Mouse (Mus musculus): ENCODE data around the gene Smarcd1. TPM values are rescaled to one million over a fixed set of nuclear protein-coding genes. Genes with fewer than 3 reads are reported as not detected.
A peak's percentile ranks its signal among the peaks of the same experiment; 100 is the strongest.

The Smarcd1 gene
- total and polyA plus RNA-seq, 2 experiments from 2014 or later = 16.8 to 35.7 TPM

DNA sequence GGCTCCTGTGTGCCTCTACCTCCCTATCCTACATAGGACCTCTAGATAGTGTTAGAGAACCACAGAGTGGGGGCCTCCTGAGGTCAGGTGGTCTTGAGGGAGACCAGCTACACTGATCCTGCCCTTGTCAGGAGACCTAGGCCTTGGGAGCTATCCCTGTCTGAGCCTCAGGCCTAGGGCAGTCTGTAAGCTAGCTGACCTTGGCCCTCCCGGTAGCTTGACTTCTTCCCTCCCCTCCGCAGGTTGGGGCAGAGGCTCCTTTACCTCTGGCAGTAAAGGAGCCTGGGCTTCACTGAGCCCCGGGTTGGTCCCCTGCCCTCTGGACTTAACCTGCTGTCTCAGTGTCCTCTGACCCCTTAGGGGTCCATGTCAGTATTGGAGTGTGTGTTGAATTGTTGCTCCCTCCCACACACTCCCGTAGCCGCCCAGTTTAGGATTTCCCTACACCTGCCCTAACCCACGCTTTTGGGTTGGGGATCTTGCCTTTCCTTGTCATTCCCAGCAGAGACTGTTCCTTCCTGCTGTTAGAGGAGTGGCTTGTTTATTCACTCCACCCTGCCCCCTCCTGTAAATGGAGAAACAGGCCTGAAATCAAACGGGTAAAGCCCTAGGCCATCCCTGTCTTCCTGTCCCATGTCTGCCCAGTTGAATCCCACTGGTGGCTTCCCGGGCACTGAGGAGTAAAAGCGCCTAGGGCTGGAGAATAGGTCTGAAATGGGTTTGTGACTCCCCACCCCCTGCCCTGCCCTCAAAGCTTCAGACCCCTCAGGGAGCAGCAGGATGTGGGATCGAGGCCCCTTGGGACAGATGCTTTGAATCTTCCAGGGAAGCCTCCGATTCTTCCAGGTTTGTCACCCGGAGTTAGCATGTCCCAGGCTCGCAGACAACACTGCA lies 11.0 kb downstream of the Smarcd1 start:
- H3K27ac ChIP-seq (ENCODE audit: low read depth) = peak overlapping the region; percentile 95
- no peaks in the 10 kb centered on the region for H3K27me3 ChIP-seq (ENCODE audit: control insufficient read depth, insufficient read depth, low read length)
- peaks cover 52% of the 10 kb centered on the region for H3K36me3 ChIP-seq (replicated peaks; ENCODE audit: control insufficient read depth, insufficient read depth, low read length)
- TF ChIP-seq EP300 (IDR thresholded peaks at IDR 0.05; ENCODE audit: low read depth) = no peak
- no peak for TF ChIP-seq CTCF (IDR thresholded peaks at IDR 0.05; ENCODE audit: low read depth)
- peaks cover 22% of the 10 kb centered on the region for H3K4me1 ChIP-seq (ENCODE audit: control insufficient read depth, insufficient read depth)
- H3K9me3 ChIP-seq (replicated peaks; ENCODE audit: control insufficient read depth, low read length) = no peaks in the 10 kb centered on the region
- DNase-seq (ENCODE audit: low spot score) = no peak
- no peak for ATAC-seq (ENCODE audit: insufficient read depth, low read depth)
- H3K4me3 ChIP-seq (ENCODE audit: low read depth, low read length) = no peak overlapping the region
- peak overlapping the region; percentile 24; the same call in 1 of the 2 replicates for H3K9ac ChIP-seq (replicated peaks; ENCODE audit: low read depth, low read length)
- WGBS = 64% methylated on average over 13 of the region's 13 CpGs
- no peak overlapping the region for H3K4me2 ChIP-seq (ENCODE audit: low read depth, low read length)

- ATAC-seq (ENCODE audit: insufficient read depth, low read depth) (peak; percentile 29), DNase-seq (ENCODE audit: low spot score) (no peak)
- TF ChIP-seq EP300 (IDR thresholded peaks at IDR 0.05; ENCODE audit: low read depth) (no peak), CTCF (IDR thresholded peaks at IDR 0.05; ENCODE audit: low read depth) (no peak)
- H3K4me3 ChIP-seq (ENCODE audit: low read depth, low read length) = no peak overlapping the region
- H3K27me3 ChIP-seq (ENCODE audit: control insufficient read depth, insufficient read depth, low read length) = no peaks in the 10 kb centered on the region
- H3K4me1 ChIP-seq (ENCODE audit: control insufficient read depth, insufficient read depth) = peaks cover 22% of the 10 kb centered on the region
- no peak overlapping the region for H3K4me2 ChIP-seq (ENCODE audit: low read depth, low read length)
- no peaks in the 10 kb centered on the region for H3K9me3 ChIP-seq (replicated peaks; ENCODE audit: control insufficient read depth, low read length)
- peaks cover 46% of the 10 kb centered on the region for H3K36me3 ChIP-seq (replicated peaks; ENCODE audit: control insufficient read depth, insufficient read depth, low read length)
- whole genome bisulfite sequencing = 69% methylated on average over 3 of the region's 3 CpGs
- H3K27ac ChIP-seq (ENCODE audit: low read depth) = peak overlapping the region; percentile 95
- H3K9ac ChIP-seq (replicated peaks; ENCODE audit: low read depth, low read length) = peak overlapping the region; percentile 24
These were observed 11.6 kb downstream of the Smarcd1 start for GRCm38 (mm10) chr15:99713569-99713968.

DNA sequence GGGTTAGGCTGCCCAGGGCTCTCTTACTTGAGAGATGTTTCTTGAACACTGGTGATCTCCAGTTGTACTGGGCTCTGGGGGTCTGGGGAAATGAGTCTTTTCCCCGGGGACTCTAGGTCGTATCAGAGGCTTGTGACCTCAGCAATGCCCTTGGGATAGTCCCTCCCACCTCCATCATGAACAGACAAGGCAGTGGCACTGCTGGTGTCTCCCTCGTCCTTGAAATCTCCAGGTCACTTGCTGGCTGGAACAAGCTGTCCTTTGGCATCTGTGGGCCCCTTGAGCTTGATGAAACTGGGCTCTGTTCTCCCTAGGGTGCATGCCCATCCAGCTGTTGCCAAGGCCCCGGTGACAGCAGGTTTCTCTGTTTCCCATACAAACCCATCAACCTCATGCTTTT lies 12.3 kb downstream of the Smarcd1 start:
- Histone ChIP-seq H3K4me3 (ENCODE audit: low read depth, low read length) (no peak overlapping the region), H3K27me3 (ENCODE audit: control insufficient read depth, insufficient read depth, low read length) (no peaks in the 10 kb centered on the region), H3K27ac (ENCODE audit: low read depth) (peak overlapping the region; percentile 95), H3K9me3 (replicated peaks; ENCODE audit: control insufficient read depth, low read length) (no peaks in the 10 kb centered on the region), H3K9ac (replicated peaks; ENCODE audit: low read depth, low read length) (peak overlapping the region; percentile 24; the same call in 1 of the 2 replicates), H3K36me3 (replicated peaks; ENCODE audit: control insufficient read depth, insufficient read depth, low read length) (peaks cover 40% of the 10 kb centered on the region), H3K4me2 (ENCODE audit: low read depth, low read length) (no peak overlapping the region), H3K4me1 (ENCODE audit: control insufficient read depth, insufficient read depth) (peaks cover 22% of the 10 kb centered on the region)
- DNase-seq (ENCODE audit: low spot score) (peak; percentile 74), ATAC-seq (ENCODE audit: insufficient read depth, low read depth) (peak; percentile 65)
- WGBS = 25% methylated on average over 4 of the region's 4 CpGs
- no peak for TF ChIP-seq CTCF (IDR thresholded peaks at IDR 0.05; ENCODE audit: low read depth)
- 0 out of 2 replicates have a peak, but pooled peaks have one; percentile 67 for TF ChIP-seq EP300 (IDR thresholded peaks at IDR 0.05; ENCODE audit: low read depth)

DNA sequence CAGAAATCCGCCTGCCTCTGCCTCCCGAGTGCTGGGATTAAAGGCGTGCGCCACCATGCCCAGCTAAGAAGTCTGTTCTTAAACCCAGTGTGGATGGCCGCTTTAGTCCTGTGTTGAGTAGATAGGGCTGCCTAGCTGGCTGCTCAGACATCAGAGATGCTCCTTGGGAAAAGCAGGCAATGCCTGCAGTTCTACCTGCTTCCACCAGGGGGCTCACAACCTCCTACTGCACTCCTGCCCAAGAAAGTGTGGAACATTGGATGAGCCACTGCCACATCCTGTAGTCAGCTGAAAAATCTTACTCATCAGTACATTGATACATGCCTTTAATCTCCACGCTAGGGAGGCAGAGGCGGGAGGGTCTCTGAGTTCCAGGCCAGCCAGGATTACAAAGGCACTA lies 12.9 kb downstream of the Smarcd1 start:
- Histone ChIP-seq H3K9me3 (replicated peaks; ENCODE audit: control insufficient read depth, low read length) (no peaks in the 10 kb centered on the region), H3K9ac (replicated peaks; ENCODE audit: low read depth, low read length) (no peak overlapping the region), H3K4me2 (ENCODE audit: low read depth, low read length) (no peak overlapping the region), H3K4me3 (ENCODE audit: low read depth, low read length) (no peak overlapping the region), H3K27me3 (ENCODE audit: control insufficient read depth, insufficient read depth, low read length) (no peaks in the 10 kb centered on the region), H3K27ac (ENCODE audit: low read depth) (peak overlapping the region; percentile 95), H3K4me1 (ENCODE audit: control insufficient read depth, insufficient read depth) (peaks cover 22% of the 10 kb centered on the region), H3K36me3 (replicated peaks; ENCODE audit: control insufficient read depth, insufficient read depth, low read length) (peaks cover 33% of the 10 kb centered on the region)
- peak; percentile 97 for TF ChIP-seq CTCF (IDR thresholded peaks at IDR 0.05; ENCODE audit: low read depth)
- no peak for TF ChIP-seq EP300 (IDR thresholded peaks at IDR 0.05; ENCODE audit: low read depth)
- DNase-seq (ENCODE audit: low spot score) (peak; percentile 82), ATAC-seq (ENCODE audit: insufficient read depth, low read depth) (peak; percentile 13; the same call in 1 of the 2 replicates)
- 47% methylated on average over 7 of the region's 7 CpGs for WGBS

DNA sequence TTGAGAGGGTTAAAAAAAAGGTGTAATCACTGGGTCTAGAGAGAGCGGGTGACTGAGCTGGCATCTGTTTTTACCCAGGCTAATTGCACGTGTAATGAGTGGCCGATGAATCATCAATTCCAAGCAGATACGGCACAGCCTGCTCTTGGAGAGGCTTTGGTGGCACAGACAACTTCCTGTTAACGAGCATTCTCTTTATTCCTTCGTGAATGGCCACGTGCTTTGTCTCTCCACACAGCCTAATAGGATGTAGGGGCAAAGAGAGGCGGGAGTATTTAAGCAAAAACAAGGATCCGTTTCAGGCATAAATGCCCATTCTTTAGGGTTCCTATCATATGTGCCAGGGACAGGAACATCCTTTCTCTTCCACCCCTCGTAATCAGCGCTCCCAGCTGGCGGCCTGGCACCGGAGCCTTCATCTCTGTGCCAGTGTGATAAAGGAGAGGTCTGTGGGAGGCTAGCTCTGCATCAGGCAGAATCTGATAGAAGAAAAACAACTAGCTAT lies 13.5 kb downstream of the Smarcd1 start:
- no peak for TF ChIP-seq EP300 (IDR thresholded peaks at IDR 0.05; ENCODE audit: low read depth)
- no peak for TF ChIP-seq CTCF (IDR thresholded peaks at IDR 0.05; ENCODE audit: low read depth)
- H3K27me3 ChIP-seq (ENCODE audit: control insufficient read depth, insufficient read depth, low read length) = no peaks in the 10 kb centered on the region
- DNase-seq (ENCODE audit: low spot score) = no peak
- ATAC-seq (ENCODE audit: insufficient read depth, low read depth) = no peak
- peaks cover 27% of the 10 kb centered on the region for H3K36me3 ChIP-seq (replicated peaks; ENCODE audit: control insufficient read depth, insufficient read depth, low read length)
- 60% methylated on average over 13 of the region's 13 CpGs for WGBS
- peak overlapping the region; percentile 95 for H3K27ac ChIP-seq (ENCODE audit: low read depth)
- no peak overlapping the region for H3K9ac ChIP-seq (replicated peaks; ENCODE audit: low read depth, low read length)
- H3K4me3 ChIP-seq (ENCODE audit: low read depth, low read length) = no peak overlapping the region
- no peak overlapping the region for H3K4me2 ChIP-seq (ENCODE audit: low read depth, low read length)
- peaks cover 22% of the 10 kb centered on the region for H3K4me1 ChIP-seq (ENCODE audit: control insufficient read depth, insufficient read depth)
- no peaks in the 10 kb centered on the region for H3K9me3 ChIP-seq (replicated peaks; ENCODE audit: control insufficient read depth, low read length)
